In genomic region chr5:25252423-25252822, GRCm38 (mm10) we compare ENCODE assay signal across 21 mouse cellular contexts. TPM values are rescaled to one million over a fixed set of nuclear protein-coding genes. Genes with fewer than 3 reads are reported as not detected.
DNase-seq lines count a peak whose midpoint lies in the region; ATAC-seq and TF ChIP-seq lines count a peak whose summit lies in the region.
"Had no signal": no experiment of that assay in that cellular context is flagged by ENCODE, and none has a peak within 500 bp of the region (broad histone marks: within the 10 kb centered on the region; RNA-seq: fewer than 3 reads in every experiment).

No protein-coding gene starts in this region.

- no peak for TF ChIP-seq EP300 in liver, embryonic 14.5 days (IDR thresholded peaks at IDR 0.05; ENCODE audit: low read depth)

- TF ChIP-seq CTCF in liver, embryonic 14.5 days (IDR thresholded peaks at IDR 0.05; ENCODE audit: low read depth): no peak

- H3K4me3 ChIP-seq in kidney, embryonic 14.5 days (ENCODE audit: low read length): no peak overlapping the region
- H3K4me3 ChIP-seq in liver, embryonic 14.5 days (ENCODE audit: insufficient read depth in 1 of 2, low read depth in 2 of 2, low read length in 2 of 2): no peak overlapping the region
- H3K4me3 ChIP-seq in hindbrain, embryonic 13.5 days: no peak overlapping the region
- H3K4me3 ChIP-seq: heart, adult 2 months had no signal

- 0 out of 2 replicates have a peak, but pooled peaks have one; percentile 32 for ATAC-seq in kidney, embryonic 14.5 days (ENCODE audit: low FRiP score, low TSS enrichment)
- ATAC-seq in liver, embryonic 14.5 days (ENCODE audit: insufficient read depth): no peak
- no peak for ATAC-seq in inflammation-experienced regulatory T-cells, adult 6 months
- no peak for ATAC-seq in hindbrain, embryonic 13.5 days (ENCODE audit: low FRiP score)
- ATAC-seq: hindbrain, postnatal 0 days had no signal

- no peaks in the 10 kb centered on the region for H3K4me1 ChIP-seq in kidney, embryonic 14.5 days (ENCODE audit: control insufficient read depth, insufficient read depth, low read length)
- H3K4me1 ChIP-seq in liver, embryonic 14.5 days (replicated peaks; ENCODE audit: control insufficient read depth in 2 of 2, insufficient read depth in 2 of 2, low read length in 1 of 2): peaks cover 0 to 6% of the 10 kb centered on the region in 2 experiments; a peak in 1 of 4 replicates
- no peaks in the 10 kb centered on the region for H3K4me1 ChIP-seq in hindbrain, embryonic 13.5 days (replicated peaks)

- peak overlapping the region; percentile 53 for H3K27ac ChIP-seq in kidney, embryonic 14.5 days (ENCODE audit: low read depth, low read length)
- H3K27ac ChIP-seq in liver, embryonic 14.5 days: no peak overlapping the region
- no peak overlapping the region for H3K27ac ChIP-seq in hindbrain, embryonic 13.5 days
- H3K27ac ChIP-seq: heart, adult 2 months; hindbrain, postnatal 0 days had no signal

- H3K9ac ChIP-seq in kidney, embryonic 14.5 days (ENCODE audit: low read depth, low read length): no peak overlapping the region
- H3K9ac ChIP-seq in liver, embryonic 14.5 days (replicated peaks): no peak overlapping the region
- H3K9ac ChIP-seq in hindbrain, embryonic 13.5 days: no peak overlapping the region

- DNase-seq in lung, postnatal 25 days (ENCODE audit: low spot score): peak; percentile 7
- DNase-seq in lung, postnatal 4 days: no peak
- peak in 2 of 3 experiments; percentile 1 to 11 for DNase-seq in liver, embryonic 14.5 days (ENCODE audit: low read depth in 3 of 3, low spot score in 3 of 3)
- peak; percentile 69 for DNase-seq in yolk sac, embryonic 10.5 days (ENCODE audit: low spot score)
- no peak for DNase-seq in layer of hippocampus, postnatal 36 days
- DNase-seq: adrenal gland, postnatal 25 days; heart, adult 2 months; heart, postnatal 10 days; thymus, adult 2 months had no signal

- WGBS in kidney, embryonic 14.5 days: 53% methylated on average over 2 of the region's 2 CpGs
- WGBS in liver, embryonic 14.5 days (ENCODE audit: insufficient replicate concordance): 52% methylated on average over 2 of the region's 2 CpGs
- 85% methylated on average over 2 of the region's 2 CpGs for WGBS in hindbrain, embryonic 13.5 days

- H3K36me3 ChIP-seq in kidney, embryonic 14.5 days (ENCODE audit: control insufficient read depth, insufficient read depth, low read length): peaks cover 22% of the 10 kb centered on the region; the same call in 1 of the 2 replicates
- no peaks in the 10 kb centered on the region for H3K36me3 ChIP-seq in liver, embryonic 14.5 days (replicated peaks; ENCODE audit: control insufficient read depth, insufficient read depth, low read depth)
- peaks cover 85% of the 10 kb centered on the region for H3K36me3 ChIP-seq in hindbrain, embryonic 13.5 days
- H3K36me3 ChIP-seq: G1E had no signal

- H3K27me3 ChIP-seq in kidney, embryonic 14.5 days (ENCODE audit: control insufficient read depth, insufficient read depth, low read length): no peaks in the 10 kb centered on the region
- H3K27me3 ChIP-seq in liver, embryonic 14.5 days (ENCODE audit: control insufficient read depth, insufficient read depth, low read length): no peaks in the 10 kb centered on the region
- no peaks in the 10 kb centered on the region for H3K27me3 ChIP-seq in hindbrain, embryonic 13.5 days

- no peak overlapping the region for H3K4me2 ChIP-seq in kidney, embryonic 14.5 days (replicated peaks; ENCODE audit: low read depth, low read length)
- no peak overlapping the region for H3K4me2 ChIP-seq in liver, embryonic 14.5 days (ENCODE audit: low read depth)
- no peak overlapping the region for H3K4me2 ChIP-seq in hindbrain, embryonic 13.5 days

- no peaks in the 10 kb centered on the region for H3K9me3 ChIP-seq in kidney, embryonic 14.5 days (ENCODE audit: control insufficient read depth, low read length)
- no peaks in the 10 kb centered on the region for H3K9me3 ChIP-seq in liver, embryonic 14.5 days (ENCODE audit: control insufficient read depth, low read length)
- no peaks in the 10 kb centered on the region for H3K9me3 ChIP-seq in hindbrain, embryonic 13.5 days
- H3K9me3 ChIP-seq: G1E had no signal

RNA-seq across cellular contexts. Expression of gene E130116L18Rik, which starts 29.5 kb away (rescaled TPM):
- not detected in 2 replicates for polyA plus RNA-seq in kidney, embryonic 14.5 days (2014; fragmentation: Nextera tagmentation; extraction: Ambion mirVana)
- polyA plus RNA-seq in liver, embryonic 14.5 days (2012; rRNA removed): not detected in 2 replicates
- not detected in 2 replicates for polyA plus RNA-seq in liver, embryonic 14.5 days (2014; fragmentation: Nextera tagmentation; extraction: Ambion mirVana)
- polyA plus RNA-seq in inflammation-experienced regulatory T-cells, adult 6 months (2017; shearing (Covaris generic)): not detected
- not detected in 2 replicates for polyA plus RNA-seq in hindbrain, embryonic 13.5 days (2015; fragmentation: Nextera tagmentation; extraction: Ambion mirVana)
- not detected for total RNA-seq in layer of hippocampus, postnatal 36 days (2021)
- total RNA-seq: adrenal gland, postnatal 25 days; G1E; heart, adult 2 months; heart, postnatal 10 days; hindbrain, postnatal 0 days; layer of hippocampus, postnatal 25 days; megakaryocyte-erythroid progenitor cell, adult 5-6 weeks; neutrophil, adult 5-6 weeks had no signal
- polyA plus RNA-seq: cortical plate, adult 2 months; embryonic facial prominence, embryonic 14.5 days; forebrain, embryonic 11.5 days; G1E; heart, adult 2 months; limb, embryonic 11.5 days; thymus, adult 2 months had no signal

RNA-seq across cellular contexts. Expression of gene Galnt11, which starts 30.7 kb away (rescaled TPM):
- polyA plus RNA-seq in kidney, embryonic 14.5 days (2014; fragmentation: Nextera tagmentation; extraction: Ambion mirVana): 25.5 and 42.9 TPM in 2 replicates
- polyA plus RNA-seq in liver, embryonic 14.5 days (2012; rRNA removed): 3.7 and 4.9 TPM in 2 replicates
- polyA plus RNA-seq in liver, embryonic 14.5 days (2014; fragmentation: Nextera tagmentation; extraction: Ambion mirVana): 8.2 and 8.4 TPM in 2 replicates
- 1 to 10 TPM; 4.4 to 8.1 (median 6.0) TPM for polyA plus RNA-seq in inflammation-experienced regulatory T-cells, adult 6 months (2017; shearing (Covaris generic))
- 48.1 and 50.3 TPM in 2 replicates for polyA plus RNA-seq in hindbrain, embryonic 13.5 days (2015; fragmentation: Nextera tagmentation; extraction: Ambion mirVana)
- total RNA-seq in layer of hippocampus, postnatal 36 days (2021): 10 to 100 TPM; 43.4 to 45.0 TPM
- polyA plus RNA-seq: G1E had no signal

Comparison
In these comparisons a context has a peak if more than half of its experiments do, and no peak if none do; other contexts are left out.
1. DNase-seq: peak in lung, postnatal 25 days (single experiment), liver, embryonic 14.5 days (2 of 3) and yolk sac, embryonic 10.5 days (single experiment); none in lung, postnatal 4 days (0 of 2) and layer of hippocampus, postnatal 36 days (0 of 2).